Mouse (Mus musculus) urinary bladder, postnatal 14 days (tissue): ENCODE measurements around the gene Vmp1.
A peak's percentile ranks its signal among the peaks of the same experiment; 100 is the strongest.

Experiments
- DNase-seq: peaks from one replicate; pipeline ENCODE4 v3.0.0; 2021; ENCODE audit warnings: low spot score

Vmp1 gene

GRCm38 (mm10) chr11:86568425-86568824 is 115.2 kb downstream of the Vmp1 start:
- no peak for DNase-seq

- DNase-seq, result no peak
Measured at GRCm38 (mm10) chr11:86558258-86558657, 125.4 kb downstream of the Vmp1 start.

- no peak for DNase-seq
Measured at GRCm38 (mm10) chr11:86553525-86553924, 130.1 kb downstream of the Vmp1 start.

DNA sequence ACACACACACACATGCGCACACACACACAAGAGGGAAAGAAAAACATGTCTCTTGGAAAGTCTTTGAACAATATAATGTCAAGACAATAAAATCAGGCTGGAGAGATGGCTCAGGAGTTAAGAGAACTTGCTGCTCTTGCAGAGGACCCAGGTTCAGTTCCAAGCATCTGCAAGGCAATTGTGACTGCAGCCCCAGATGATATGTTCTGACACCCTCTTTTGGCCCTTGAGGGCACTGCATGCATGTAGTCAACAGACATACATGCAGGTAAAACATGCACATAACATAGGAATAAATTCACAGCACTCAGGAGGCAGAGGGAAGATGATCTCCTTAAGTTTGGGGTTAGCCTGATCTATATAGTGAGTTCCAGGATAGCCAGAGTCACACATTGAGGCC is 136.2 kb downstream of the Vmp1 start:
- no peak for DNase-seq

GRCm38 (mm10) chr11:86545556-86545955 is 138.1 kb downstream of the Vmp1 start:
- no peak for DNase-seq

DNA sequence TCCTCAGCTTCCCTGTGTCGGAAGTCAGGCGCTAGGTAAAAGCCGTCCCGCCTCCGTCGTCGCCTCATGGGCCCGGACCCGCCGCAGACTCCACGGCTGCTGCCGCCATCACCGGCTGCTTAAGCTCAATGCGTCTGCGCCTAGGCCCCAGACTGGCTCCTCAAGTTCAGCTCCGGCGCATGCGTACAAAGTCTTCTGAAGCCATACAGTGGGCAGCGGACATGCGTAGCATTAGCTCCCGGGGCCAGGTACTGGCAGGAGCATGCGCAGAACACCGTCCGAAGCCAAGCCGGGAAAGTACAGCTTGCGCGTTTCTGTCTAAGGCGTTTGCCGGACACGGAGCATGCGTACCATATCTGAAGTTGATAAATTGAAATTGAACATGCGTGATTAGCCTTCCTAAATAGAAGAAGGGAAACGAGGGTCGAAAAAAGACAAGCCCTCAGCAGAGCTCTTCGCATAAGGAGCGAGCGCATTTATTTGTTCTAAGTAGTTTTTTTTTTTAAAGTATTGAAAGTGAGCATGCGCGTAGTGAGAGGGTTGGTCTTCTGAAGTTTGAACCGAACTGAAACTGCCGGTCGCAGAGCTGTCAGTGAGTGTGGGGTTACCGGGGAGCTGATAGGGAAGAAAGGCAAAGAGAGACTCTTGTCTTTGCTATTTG is 138.9 kb downstream of the Vmp1 start, which contains the start of the genes Rps6kb1 and Tubd1:
Rps6kb1 (minus strand) TSS at position 167 of the 661 bp plus-strand sequence.
Tubd1 (plus strand) TSS at position 353 of the 661 bp plus-strand sequence.
- peak; percentile 100 for DNase-seq

DNA sequence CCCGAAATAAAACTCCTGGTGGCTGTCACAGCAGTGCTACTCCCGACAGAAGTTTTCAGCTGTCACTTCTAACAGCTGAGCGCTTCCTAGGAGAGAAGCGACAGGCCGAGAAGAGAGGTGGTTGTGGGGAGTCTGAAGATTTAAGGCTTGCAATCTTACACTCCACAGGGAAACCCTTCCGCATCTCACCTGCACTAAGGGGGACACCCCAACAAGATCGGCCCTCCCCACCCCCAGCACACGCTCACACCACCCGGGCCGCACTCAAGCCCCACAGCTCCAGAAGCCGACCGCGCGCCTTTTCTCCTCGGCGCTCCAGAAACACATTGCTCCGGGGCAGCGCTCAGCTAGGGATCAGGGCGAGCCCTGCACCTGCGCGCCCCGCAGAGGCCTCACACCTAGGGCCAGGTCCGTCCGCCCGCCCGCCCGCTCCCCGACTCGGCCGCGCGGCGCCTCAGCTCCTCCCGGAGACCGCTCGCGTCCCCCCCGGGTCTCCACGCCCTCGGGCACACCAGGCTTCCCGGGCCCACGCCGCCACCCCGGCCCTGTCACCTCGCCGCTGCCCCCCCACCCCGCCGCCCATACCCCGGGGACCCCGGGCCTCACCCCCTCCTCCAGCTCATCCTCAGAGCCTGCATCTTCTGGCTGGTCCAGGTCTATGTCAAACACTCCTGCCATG is 139.5 kb downstream of the Vmp1 start:
- peak; percentile 39 for DNase-seq

DNA sequence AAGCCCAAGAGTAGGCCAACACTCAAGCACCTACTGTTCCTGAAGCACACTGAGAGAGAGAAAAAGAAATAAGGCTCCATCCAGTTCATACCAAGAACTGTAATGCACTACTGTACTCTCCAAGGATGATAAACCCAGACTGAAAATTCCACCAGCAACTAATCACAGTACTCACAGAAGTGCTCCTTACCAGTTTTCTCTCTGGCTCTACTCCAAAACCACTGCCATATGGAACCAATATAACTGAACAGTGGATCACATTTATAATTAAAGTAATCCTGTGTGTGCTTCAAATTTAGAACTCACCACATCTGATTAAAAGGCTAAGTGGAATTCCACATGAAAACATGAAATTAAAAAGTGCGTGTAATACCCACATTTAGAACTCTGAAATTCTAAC is 140.8 kb downstream of the Vmp1 start:
- DNase-seq, result no peak

- DNase-seq, result no peak
Measured at GRCm38 (mm10) chr11:86540476-86540845, 143.2 kb downstream of the Vmp1 start.

- no peak for DNase-seq
Measured at GRCm38 (mm10) chr11:86539716-86540475, 143.7 kb downstream of the Vmp1 start.

- no peak for DNase-seq
Measured at GRCm38 (mm10) chr11:86538786-86539185, 144.8 kb downstream of the Vmp1 start.

DNA sequence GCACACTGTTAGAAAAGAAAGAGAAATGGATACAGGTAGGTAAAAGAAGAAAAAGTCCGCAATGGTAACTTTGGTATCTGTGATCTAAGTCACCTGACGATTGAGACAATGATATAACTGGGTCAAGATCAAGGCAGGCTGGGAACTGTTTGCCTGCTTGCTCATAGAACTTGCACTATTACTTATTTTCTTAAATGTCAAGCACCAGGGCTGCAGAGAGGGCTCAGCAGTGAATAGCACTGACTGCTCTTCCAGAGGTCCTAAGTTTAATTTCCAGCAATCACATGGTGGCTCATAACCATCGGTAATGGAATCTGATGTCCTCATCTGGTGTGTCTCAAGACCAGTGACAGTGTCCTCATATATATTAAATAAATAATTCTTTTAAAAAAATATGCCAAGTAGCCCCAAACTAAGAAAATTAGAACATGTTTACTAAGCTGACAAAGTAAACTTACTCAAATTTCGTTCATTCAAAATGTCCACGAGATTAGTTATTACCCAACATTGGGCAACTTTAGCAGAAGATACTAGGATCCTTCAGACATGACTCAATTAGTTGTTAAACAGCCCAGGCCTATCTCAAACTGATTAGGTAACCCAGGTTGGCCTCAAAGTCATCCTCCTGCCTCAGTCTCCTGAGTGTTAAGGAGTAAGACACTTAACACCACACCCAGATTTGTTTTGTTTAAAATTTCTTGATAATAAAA is 149.3 kb downstream of the Vmp1 start:
- DNase-seq, result no peak
